Mouse (Mus musculus) embryonic facial prominence, embryonic 14.5 days (tissue): Measurements from ENCODE around the gene Mcts2. TPM values are rescaled to one million over a fixed set of nuclear protein-coding genes. Genes with fewer than 3 reads are reported as not detected.
A peak's percentile ranks its signal among the peaks of the same experiment; 100 is the strongest.

Source experiments
- ATAC-seq: fragments of 200-750 bp; cut with Nextera tagmentation; 2 replicates; pipeline ENCODE4 v1.8.0; 2017; ENCODE audit warnings: low read depth, moderate number of reproducible peaks, moderate TSS enrichment
- DNase-seq: peaks from one replicate; pipeline ENCODE4 v3.0.0-alpha.2; 2015; ENCODE audit warnings: low spot score
- H3K27ac ChIP-seq: fragments of 300-500 bp; sonication (generic); replicated peaks from 2 replicates; pipeline ENCODE4 v1.5.1; 2014; ENCODE audit warnings: low read depth, mild to moderate bottlenecking, low read length, moderate library complexity
- H3K27me3 ChIP-seq: fragments of 300-500 bp; sonication (generic); replicated peaks from 2 replicates; pipeline ENCODE4 v1.6.1; 2014; ENCODE audit warnings: low read length; ENCODE audit not compliant: control insufficient read depth, insufficient read depth
- H3K36me3 ChIP-seq: fragments of 300-500 bp; sonication (generic); 2 replicates; pipeline ENCODE4 v1.6.1; 2014; ENCODE audit warnings: low read length, mixed read lengths; ENCODE audit not compliant: control insufficient read depth, insufficient read depth
- H3K4me1 ChIP-seq: fragments of 300-500 bp; sonication (generic); 2 replicates; pipeline ENCODE4 v1.6.1; 2014; ENCODE audit warnings: antibody characterized with exemption, low read length; ENCODE audit not compliant: control insufficient read depth, insufficient read depth
- H3K4me2 ChIP-seq: fragments of 300-500 bp; sonication (generic); 2 replicates; pipeline ENCODE4 v1.6.1; 2014; ENCODE audit warnings: low read depth, mild to moderate bottlenecking, low read length, moderate library complexity, mixed read lengths
- H3K4me3 ChIP-seq: fragments of 300-500 bp; sonication (generic); 2 replicates; pipeline ENCODE4 v1.5.1; 2014; ENCODE audit warnings: low read depth, mild to moderate bottlenecking, low read length
- H3K9ac ChIP-seq: fragments of 300-500 bp; sonication (generic); 2 replicates; pipeline ENCODE4 v1.6.1; 2014; ENCODE audit warnings: low read depth, mild to moderate bottlenecking, low read length, moderate library complexity, mixed read lengths
- H3K9me3 ChIP-seq: fragments of 300-500 bp; sonication (generic); 2 replicates; pipeline ENCODE4 v1.6.1; 2016; ENCODE audit warnings: low read length; ENCODE audit not compliant: control insufficient read depth
- WGBS: fragments of 180-500 bp; shearing (Covaris S2); extraction: QIAGEN DNeasy Blood & Tissue Kit; methylation state at CpG from one replicate; pipeline ENCODE4 v1.1.7; 2014; 5-methylcytosine and 5-hydroxymethylcytosine counted together
- polyA plus RNA-seq: library from polyadenylated mRNA; unstranded; fragments of >200 nt; fragmentation: Nextera tagmentation; extraction: Ambion mirVana; gene quantifications from 2 replicates; pipeline ENCODE4 v1.2.1, GENCODE M21; 2014

The Mcts2 gene
- polyA plus RNA-seq, 1 experiment from 2014 or later, result 26.7 TPM

- peak; percentile 64 for ATAC-seq
- Histone ChIP-seq H3K27me3 (no peaks in the 10 kb centered on the region), H3K9me3 (no peaks in the 10 kb centered on the region), H3K36me3 (peaks cover 56% of the 10 kb centered on the region), H3K27ac (peak overlapping the region; percentile 96), H3K9ac (peak overlapping the region; percentile 51), H3K4me3 (no peak overlapping the region), H3K4me2 (peak overlapping the region; percentile 20), H3K4me1 (peaks cover 32% of the 10 kb centered on the region)
- peak; percentile 89 for DNase-seq
- 22% methylated on average over 16 of the region's 22 CpGs for WGBS
Measured at GRCm38 (mm10) chr2:152705993-152706571, 19.2 kb downstream of the Mcts2 start.

DNA sequence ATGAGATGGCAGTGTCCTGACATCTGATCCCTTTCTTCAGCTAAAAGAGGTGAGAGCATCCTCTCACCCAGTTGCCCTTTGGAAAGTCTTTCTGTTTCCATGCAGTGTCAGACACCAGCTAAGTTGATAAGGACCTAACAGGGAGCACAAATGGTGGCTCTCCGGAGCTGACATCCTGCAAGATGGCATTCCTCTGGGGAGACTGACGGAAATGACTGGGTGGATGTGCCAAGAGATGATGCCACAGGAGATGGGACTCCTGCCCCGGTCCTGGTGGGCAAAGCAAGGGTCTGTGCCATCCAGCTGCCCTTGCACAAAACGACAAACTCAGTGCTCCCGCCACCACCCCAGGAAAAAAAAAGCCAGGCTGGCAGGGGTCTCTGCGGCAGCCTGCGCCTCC lies 20.4 kb downstream of the Mcts2 start:
- 22% methylated on average over 7 of the region's 7 CpGs for WGBS
- peak overlapping the region; percentile 65 for H3K4me2 ChIP-seq
- peaks cover 45% of the 10 kb centered on the region for H3K36me3 ChIP-seq
- no peaks in the 10 kb centered on the region for H3K9me3 ChIP-seq
- H3K9ac ChIP-seq, result peak overlapping the region; percentile 69
- DNase-seq (no peak), ATAC-seq (no peak)
- H3K4me3 ChIP-seq, result peak overlapping the region; percentile 38
- no peaks in the 10 kb centered on the region for H3K27me3 ChIP-seq
- peaks cover 32% of the 10 kb centered on the region for H3K4me1 ChIP-seq
- H3K27ac ChIP-seq, result peak overlapping the region; percentile 96

- ATAC-seq (peak; percentile 93), DNase-seq (peak; percentile 96)
- Histone ChIP-seq H3K27me3 (no peaks in the 10 kb centered on the region), H3K9ac (peak overlapping the region; percentile 69), H3K27ac (peak overlapping the region; percentile 96), H3K4me1 (peaks cover 32% of the 10 kb centered on the region), H3K4me2 (peak overlapping the region; percentile 65), H3K4me3 (peak overlapping the region; percentile 38), H3K9me3 (no peaks in the 10 kb centered on the region), H3K36me3 (peaks cover 40% of the 10 kb centered on the region)
- 7% methylated on average over 6 of the region's 31 CpGs for WGBS
Measured at GRCm38 (mm10) chr2:152707627-152708026, 20.8 kb downstream of the Mcts2 start.

DNA sequence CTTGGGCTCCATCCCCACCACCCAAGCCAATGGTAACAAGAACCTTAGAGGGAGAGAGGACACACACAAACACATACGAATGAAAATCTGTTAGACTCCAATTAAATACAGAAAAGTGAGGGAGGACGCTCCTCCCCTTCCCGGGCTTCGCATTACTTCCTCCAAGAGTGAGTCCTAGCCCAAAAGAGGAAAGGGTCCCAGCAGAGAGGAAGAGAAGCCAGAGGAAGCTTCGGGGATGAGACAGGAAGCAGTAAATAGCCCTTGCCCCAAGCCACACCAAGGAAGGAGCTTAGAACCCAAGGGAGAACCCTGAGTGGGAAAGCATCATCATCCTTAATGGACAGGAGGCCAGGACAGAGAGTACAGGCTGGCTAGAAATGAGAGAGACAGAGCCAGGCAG lies 22.2 kb downstream of the Mcts2 start:
- Histone ChIP-seq H3K27ac (no peak overlapping the region), H3K4me2 (no peak overlapping the region), H3K9ac (no peak overlapping the region), H3K9me3 (no peaks in the 10 kb centered on the region), H3K36me3 (peaks cover 26% of the 10 kb centered on the region), H3K4me3 (no peak overlapping the region), H3K4me1 (peaks cover 32% of the 10 kb centered on the region), H3K27me3 (no peaks in the 10 kb centered on the region)
- WGBS, result 87% methylated on average over 5 of the region's 5 CpGs
- DNase-seq (no peak), ATAC-seq (no peak)

DNA sequence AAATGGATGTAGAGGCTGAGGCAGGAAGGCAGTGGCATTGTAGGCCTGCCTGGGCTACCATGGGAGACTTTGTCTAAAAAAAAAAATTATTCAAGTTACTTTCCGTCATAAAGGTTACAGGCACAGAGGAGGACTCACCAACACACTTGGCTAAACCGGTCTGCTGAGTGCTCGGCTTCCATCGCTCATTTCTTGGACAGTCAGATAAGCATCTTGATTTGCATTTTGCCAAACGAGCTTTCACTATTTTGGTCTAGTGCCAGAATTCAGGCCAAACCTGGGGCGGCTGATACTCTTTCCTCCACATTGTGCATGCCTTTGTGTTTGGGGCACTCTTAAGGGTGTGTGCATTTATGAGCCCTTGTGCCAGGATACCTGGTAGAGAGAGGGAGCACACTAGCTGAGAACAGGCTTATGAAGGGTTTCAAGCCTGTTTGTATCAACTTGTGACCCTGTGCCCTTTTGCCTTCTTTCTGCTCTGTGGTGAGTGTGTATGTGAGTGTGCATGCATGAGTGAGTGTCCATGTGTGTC lies 29.5 kb downstream of the Mcts2 start:
- DNase-seq (peak; percentile 65), ATAC-seq (peak; percentile 51)
- H3K4me3 ChIP-seq, result no peak overlapping the region
- no peak overlapping the region for H3K9ac ChIP-seq
- H3K36me3 ChIP-seq, result no peaks in the 10 kb centered on the region
- no peak overlapping the region for H3K27ac ChIP-seq
- peaks cover 7% of the 10 kb centered on the region for H3K4me1 ChIP-seq
- 67% methylated on average over 6 of the region's 6 CpGs for WGBS
- no peak overlapping the region for H3K4me2 ChIP-seq
- H3K27me3 ChIP-seq, result no peaks in the 10 kb centered on the region
- H3K9me3 ChIP-seq, result no peaks in the 10 kb centered on the region

DNA sequence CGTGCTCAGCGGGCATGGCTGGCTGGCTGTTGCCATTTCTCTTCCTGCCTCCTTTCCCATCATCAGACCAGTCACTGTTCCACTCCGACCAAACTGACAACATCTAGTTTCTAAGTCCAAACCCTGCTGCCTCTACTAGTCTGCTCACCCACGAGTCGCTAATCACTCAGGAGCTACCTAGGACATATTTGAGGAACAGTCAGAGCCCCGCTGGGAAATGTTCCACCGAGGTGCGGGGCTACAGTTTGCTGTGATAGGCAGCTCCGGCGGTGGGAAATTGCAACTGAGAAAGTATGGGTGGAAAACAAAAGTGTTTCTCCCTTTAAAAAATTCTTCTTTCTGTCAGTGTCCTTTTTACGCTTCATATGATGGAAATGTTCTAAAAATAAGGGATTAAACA lies 30.8 kb downstream of the Mcts2 start:
- Histone ChIP-seq H3K9me3 (no peaks in the 10 kb centered on the region), H3K9ac (0 out of 2 replicates have a peak overlapping the region, but pooled peaks have one; percentile 27), H3K27me3 (no peaks in the 10 kb centered on the region), H3K4me2 (no peak overlapping the region), H3K36me3 (no peaks in the 10 kb centered on the region), H3K4me3 (no peak overlapping the region), H3K27ac (peak overlapping the region; percentile 28; the same call in 1 of the 2 replicates), H3K4me1 (peaks cover 7% of the 10 kb centered on the region)
- WGBS, result 60% methylated on average over 11 of the region's 11 CpGs
- ATAC-seq (no peak), DNase-seq (no peak)

DNA sequence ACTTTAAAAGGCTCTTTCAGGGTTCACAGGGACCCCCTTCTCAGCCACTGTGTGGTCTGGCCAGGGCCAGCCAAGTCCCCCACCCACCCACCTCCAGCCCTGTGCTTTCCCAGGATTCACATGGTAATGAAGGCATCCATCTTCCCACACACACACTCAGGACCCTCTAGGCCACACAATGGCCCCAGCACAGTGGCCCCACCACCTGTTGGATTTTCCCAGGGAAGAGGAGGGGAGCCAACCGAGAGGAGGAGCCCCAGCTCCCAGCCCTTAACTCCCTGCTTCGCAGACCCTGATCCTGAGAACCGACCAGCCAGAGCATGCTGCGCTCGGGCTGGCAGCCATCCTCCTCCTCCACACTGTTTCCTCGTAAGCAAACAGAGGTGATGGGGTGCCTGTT lies 31.2 kb downstream of the Mcts2 start:
- 32% methylated on average over 6 of the region's 6 CpGs for WGBS
- Histone ChIP-seq H3K27ac (peak overlapping the region; percentile 28; the same call in 1 of the 2 replicates), H3K4me2 (no peak overlapping the region), H3K4me3 (no peak overlapping the region), H3K9me3 (no peaks in the 10 kb centered on the region), H3K9ac (peak overlapping the region; percentile 27; the same call in 1 of the 2 replicates), H3K4me1 (peaks cover 7% of the 10 kb centered on the region), H3K27me3 (no peaks in the 10 kb centered on the region), H3K36me3 (no peaks in the 10 kb centered on the region)
- no peak for DNase-seq
- ATAC-seq, result peak; percentile 52; the same call in 1 of the 2 replicates

DNA sequence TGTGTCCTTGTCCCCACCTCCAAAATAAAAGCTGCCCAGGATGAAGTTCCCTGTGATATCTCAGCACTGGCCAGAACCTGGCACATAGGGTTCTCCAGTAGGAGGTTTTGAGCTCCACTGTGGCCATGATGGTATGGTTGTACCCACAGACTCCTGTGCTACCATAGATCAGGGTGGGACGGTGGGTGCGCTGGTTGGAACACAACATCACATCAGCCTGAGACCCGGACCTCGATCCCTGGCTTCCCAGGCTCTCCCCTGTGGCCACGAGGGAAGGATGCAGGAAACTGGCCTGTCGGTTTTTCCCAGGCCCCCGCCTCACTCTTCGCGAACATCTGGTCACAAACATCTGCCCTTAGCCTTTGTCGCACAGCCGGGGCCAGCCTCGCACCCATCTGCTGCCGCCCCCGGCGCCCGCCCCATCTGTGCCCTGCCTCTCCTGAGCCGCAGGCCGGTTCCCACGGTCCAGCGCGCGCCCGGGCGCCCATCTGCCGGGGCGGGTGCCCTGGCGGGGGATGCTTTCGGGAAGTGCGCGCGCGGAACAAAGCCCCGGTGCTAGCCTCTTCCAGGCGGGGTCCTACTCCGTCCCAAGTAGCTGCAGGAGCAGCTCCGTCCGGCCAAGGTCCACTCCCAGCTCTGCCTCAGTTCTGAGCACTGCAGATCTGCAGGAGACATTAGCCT lies 37.0 kb downstream of the Mcts2 start:
- Histone ChIP-seq H3K9me3 (no peaks in the 10 kb centered on the region), H3K4me1 (peaks cover 22% of the 10 kb centered on the region), H3K27ac (no peak overlapping the region), H3K36me3 (no peaks in the 10 kb centered on the region), H3K9ac (peak overlapping the region; percentile 66), H3K27me3 (no peaks in the 10 kb centered on the region), H3K4me3 (peak overlapping the region; percentile 35), H3K4me2 (peak overlapping the region; percentile 68)
- WGBS, result 7% methylated on average over 17 of the region's 37 CpGs
- ATAC-seq, result peak; percentile 62
- DNase-seq, result peak; percentile 52
